Mouse (Mus musculus) NIH3T3 (cell line): Measurements from ENCODE around the gene Sh2d2a.
"Not testable (repeated sequence)": the region's sequence is repeated elsewhere in the genome, so short reads cannot be mapped to it uniquely, and the experiment has no call there.

Experiments
- DNase-seq: peaks from one replicate; pipeline ENCODE4 v3.0.0-alpha.2; 2012; ENCODE audit warnings: low read depth

Sh2d2a gene

GRCm38 (mm10) chr3:87855936-87856335 lies 9.4 kb downstream of the Sh2d2a start:
- no peak for DNase-seq

- DNase-seq = peak; percentile 20
Observed at GRCm38 (mm10) chr3:87857666-87858065, 11.1 kb downstream of the Sh2d2a start.

GRCm38 (mm10) chr3:87859813-87860212 lies 13.3 kb downstream of the Sh2d2a start:
- peak; percentile 85 for DNase-seq

GRCm38 (mm10) chr3:87864111-87864510 lies 17.6 kb downstream of the Sh2d2a start:
- DNase-seq = not testable (repeated sequence)

GRCm38 (mm10) chr3:87877730-87878129 lies 31.2 kb downstream of the Sh2d2a start:
- DNase-seq = no peak

GRCm38 (mm10) chr3:87884291-87884690 lies 37.7 kb downstream of the Sh2d2a start:
- no peak for DNase-seq

GRCm38 (mm10) chr3:87884708-87885251 lies 38.2 kb downstream of the Sh2d2a start:
- DNase-seq = peak; percentile 65

GRCm38 (mm10) chr3:87885281-87886003 lies 38.9 kb downstream of the Sh2d2a start, which contains the start of gene Prcc:
Gene Prcc (minus strand): TSS chr3:87885608.
- DNase-seq = peak; percentile 96

GRCm38 (mm10) chr3:87886004-87886365 lies 39.4 kb downstream of the Sh2d2a start:
- DNase-seq = no peak

GRCm38 (mm10) chr3:87886416-87886815 lies 39.9 kb downstream of the Sh2d2a start:
- no peak for DNase-seq

- DNase-seq = peak; percentile 45
Observed at GRCm38 (mm10) chr3:87887400-87887799, 40.8 kb downstream of the Sh2d2a start.

- DNase-seq = no peak
Observed at GRCm38 (mm10) chr3:87891481-87891880, 44.9 kb downstream of the Sh2d2a start.

GRCm38 (mm10) chr3:87893367-87893905 lies 46.9 kb downstream of the Sh2d2a start:
- no peak for DNase-seq

GRCm38 (mm10) chr3:87899266-87899665 lies 52.7 kb downstream of the Sh2d2a start:
- no peak for DNase-seq

GRCm38 (mm10) chr3:87899776-87900175 lies 53.2 kb downstream of the Sh2d2a start:
- DNase-seq = no peak

- DNase-seq = no peak
Observed at GRCm38 (mm10) chr3:87901036-87901624, 54.6 kb downstream of the Sh2d2a start.

- DNase-seq = not testable (repeated sequence)
Observed at GRCm38 (mm10) chr3:87901959-87902358, 55.4 kb downstream of the Sh2d2a start.

GRCm38 (mm10) chr3:87903821-87904220 lies 57.3 kb downstream of the Sh2d2a start:
- no peak for DNase-seq
